Mouse (Mus musculus) thymus, postnatal 10 days (tissue): Measurements from ENCODE around the gene Rhbdd1.

ENCODE experiments used
- DNase-seq, 2 experiments: peaks; one replicate each; pipeline ENCODE4 v3.0.0; 2021; ENCODE audit warnings: low spot score in 2 of 2

Gene Rhbdd1

DNA sequence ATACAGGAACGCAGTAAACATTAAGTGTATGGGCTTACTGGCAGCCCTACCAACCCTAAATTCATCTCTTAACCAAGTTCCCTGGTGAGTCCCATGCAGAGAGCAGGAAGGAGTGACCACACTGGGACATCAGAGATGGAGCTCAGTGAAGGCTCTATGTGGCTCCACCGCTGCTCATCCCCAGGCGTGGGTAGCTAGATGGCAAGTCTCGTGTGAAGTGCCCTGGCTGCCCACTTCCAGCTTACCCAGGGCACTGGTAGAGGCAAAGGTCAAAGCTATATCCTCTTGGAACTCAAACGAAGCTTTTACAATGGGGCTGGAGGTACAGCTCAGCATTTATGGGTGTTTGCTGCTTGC lies 117.4 kb downstream of the Rhbdd1 start:
- DNase-seq: no peak

DNA sequence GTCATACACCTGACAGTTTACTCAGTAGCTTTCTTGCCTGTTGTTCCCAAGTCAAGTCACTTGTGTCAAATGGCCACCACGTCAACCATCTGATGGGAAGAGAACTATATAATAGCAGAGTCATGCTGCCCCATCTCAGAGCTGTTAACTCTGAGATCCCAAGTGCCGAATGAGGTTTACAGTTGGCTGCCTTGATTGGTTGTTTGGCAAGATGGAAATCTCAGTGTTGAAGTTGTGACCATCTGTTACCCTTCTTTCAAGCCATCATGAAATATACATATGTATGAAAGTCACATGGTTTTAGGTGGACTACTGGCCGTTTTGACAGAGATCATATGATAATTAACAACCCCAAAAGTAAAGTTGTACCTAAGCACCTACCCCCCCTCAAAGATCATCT lies 121.0 kb downstream of the Rhbdd1 start:
- no peak for DNase-seq

DNA sequence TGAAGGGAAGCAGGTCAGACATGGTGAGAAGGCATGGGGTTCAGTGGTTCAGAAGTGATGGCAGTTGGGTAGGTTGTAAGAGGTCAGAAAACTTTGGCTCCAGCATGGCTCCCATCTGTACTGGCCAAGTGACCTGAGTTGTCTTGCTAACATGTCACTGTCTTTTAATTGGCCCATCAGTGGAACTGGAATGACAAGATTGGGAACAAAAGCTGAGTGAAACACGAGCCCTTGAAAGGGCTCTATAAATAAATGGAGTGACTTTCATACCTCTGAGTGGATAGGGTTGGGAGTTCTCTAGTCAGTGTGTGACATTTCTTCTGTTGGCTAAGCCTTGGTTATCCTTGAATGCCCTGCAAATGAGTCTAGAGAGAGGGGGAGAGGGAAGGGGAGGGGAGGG lies 123.9 kb downstream of the Rhbdd1 start:
- DNase-seq: no peak

DNA sequence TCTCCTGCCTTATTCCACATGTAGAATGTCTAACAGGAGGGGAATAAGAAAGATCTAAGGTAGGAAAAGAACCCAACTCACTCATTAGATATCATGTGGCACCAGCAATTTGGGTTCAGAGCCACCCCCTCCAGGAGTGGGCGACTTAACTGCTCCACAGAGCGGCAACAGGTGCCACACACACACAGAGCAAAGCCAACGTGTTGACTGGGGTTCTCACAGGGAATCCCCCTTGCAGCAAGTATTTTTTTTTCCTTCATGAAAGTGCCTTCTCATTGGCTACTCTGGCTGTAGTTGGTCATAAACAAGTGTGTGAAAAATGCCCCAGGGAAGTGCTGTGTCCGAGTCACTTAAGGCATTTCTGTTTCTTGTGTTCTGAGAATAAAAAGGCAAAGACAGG lies 127.3 kb downstream of the Rhbdd1 start:
- no peak for DNase-seq

- DNase-seq: no peak
These were observed 129.8 kb downstream of the Rhbdd1 start for GRCm38 (mm10) chr1:82446049-82446448.

DNA sequence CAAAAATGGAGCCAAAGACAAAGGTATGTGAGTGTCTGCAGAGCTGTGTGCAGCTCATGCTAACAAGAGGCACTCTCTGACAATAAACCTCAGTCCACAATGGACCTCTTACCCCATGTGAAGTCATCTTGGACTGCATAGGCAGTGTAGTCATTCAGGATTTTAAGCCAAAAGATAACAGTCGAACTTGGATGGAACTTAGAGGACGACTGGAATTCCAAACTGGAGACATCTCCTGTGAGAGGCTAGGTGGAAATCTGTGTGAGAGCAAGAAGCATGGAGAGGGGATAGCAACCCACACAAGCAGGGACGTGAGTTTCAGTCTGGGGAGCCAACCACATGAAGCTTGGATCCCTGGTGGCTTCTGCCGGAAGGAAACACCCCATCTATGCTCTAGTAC lies 133.6 kb downstream of the Rhbdd1 start:
- no peak for DNase-seq

DNA sequence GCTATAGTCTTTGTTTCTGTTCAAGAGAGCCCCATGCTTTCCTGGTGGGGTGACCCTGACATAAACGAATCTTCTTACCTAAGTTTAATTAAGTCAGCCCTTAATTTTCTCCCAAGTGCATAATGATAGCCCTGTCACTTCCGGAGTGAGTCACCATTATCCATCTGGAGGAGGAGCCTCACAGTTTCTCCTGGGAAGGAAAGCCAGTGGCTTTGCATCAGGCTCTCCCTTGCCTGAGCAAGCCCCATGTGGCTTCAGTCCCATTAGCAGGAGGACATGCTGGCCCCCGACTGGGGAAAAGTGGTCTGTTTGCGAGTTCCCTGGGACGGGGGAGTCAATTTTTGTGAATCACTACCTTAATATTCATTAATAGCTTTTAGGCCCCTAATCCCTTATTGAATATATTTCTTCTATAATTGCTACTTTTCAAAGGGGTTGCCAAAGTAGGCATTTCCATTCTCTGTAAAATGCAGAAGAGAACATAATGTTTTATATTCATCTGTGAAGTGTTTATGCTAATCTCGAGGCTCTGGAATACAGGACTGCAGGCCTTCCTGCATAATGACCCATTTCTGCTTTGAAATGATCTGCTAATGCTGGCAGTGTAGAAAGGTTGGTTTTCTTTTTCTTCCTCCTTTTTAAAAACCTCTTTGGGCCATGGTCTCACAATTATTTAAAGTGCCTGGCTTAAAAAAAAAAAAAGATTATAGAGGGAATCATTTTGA lies 135.8 kb downstream of the Rhbdd1 start:
- no peak for DNase-seq

DNA sequence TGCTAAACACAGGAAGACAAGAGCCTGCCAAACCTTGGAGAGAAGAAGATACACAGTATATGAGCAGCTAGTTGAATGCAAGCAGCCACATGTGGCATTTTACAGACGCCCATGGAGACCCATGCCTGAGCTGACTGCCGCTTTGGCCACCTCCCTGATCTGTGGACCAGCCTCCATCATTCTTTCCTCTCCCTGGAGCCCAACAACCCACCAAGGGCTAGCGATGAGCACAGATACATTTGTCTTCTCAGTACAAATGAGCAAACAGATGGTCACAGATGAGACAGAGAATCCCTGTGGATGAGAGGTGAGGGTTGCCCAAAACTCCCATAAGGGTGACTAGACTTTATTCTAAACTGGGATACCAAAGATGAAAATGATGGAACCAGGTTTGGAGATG lies 137.8 kb downstream of the Rhbdd1 start:
- no peak for DNase-seq

DNA sequence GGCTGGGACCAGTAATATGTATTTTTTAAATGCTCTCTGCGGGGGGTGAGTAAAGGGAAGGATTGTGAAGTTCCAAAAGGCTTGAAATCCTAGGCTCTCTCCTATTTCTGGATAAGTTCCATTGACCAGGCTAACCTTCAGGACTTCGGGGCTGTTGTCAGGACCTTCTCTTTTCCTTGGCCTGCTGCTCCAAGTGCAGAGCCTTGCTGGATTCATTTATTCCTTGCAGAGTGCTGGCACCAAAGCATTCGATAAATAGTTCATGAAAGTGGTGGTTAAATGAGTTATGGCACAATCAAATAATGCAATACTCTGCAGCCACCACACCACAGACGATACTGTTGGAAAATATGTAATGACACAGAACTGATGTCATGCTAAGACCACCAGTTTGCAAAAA lies 143.1 kb downstream of the Rhbdd1 start:
- no peak for DNase-seq

DNA sequence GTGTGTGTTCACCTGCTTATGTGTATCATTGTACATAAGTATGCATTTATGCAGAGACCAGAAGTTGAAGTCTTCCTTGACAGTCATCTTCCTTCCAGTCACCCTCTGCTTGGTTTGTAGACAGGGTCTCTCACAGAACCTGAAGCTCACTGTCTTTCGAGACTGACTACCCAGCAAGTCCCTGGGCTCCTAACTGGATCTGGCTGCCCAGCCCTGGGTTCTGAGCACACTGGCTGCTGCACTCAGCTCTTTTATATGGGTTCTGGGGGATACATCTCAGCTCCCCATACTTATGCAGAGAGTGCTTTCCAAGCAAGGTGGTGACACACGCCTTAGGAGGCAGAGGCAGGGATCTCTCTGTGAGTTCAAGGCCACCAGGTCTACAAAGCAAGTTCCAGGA lies 143.7 kb downstream of the Rhbdd1 start:
- no peak for DNase-seq

- DNase-seq: no peak
These were observed 144.8 kb downstream of the Rhbdd1 start for GRCm38 (mm10) chr1:82461041-82461440.

GRCm38 (mm10) chr1:82465321-82465853 lies 149.1 kb downstream of the Rhbdd1 start:
- no peak for DNase-seq

GRCm38 (mm10) chr1:82468872-82469271 lies 152.6 kb downstream of the Rhbdd1 start:
- no peak for DNase-seq

GRCm38 (mm10) chr1:82470516-82471225 lies 154.4 kb downstream of the Rhbdd1 start:
- no peak for DNase-seq

DNA sequence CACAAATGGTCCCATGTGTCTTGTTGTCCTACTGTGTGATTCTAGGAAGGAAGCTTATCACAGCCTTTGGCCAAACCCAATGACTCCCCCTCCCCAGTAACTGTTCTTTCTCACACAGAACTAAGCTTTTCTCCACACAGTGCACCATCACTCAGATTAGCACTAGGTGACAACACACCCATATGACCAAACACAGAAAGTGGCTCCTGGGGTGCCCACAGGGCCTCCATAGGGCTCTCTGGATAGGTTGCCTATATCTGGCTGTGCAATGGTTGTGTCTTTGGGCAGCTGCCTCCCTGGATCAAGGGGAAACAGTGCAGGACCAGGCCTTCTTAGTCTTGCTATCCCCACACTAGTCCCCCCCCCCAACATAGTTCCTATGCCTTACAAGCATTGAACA lies 157.2 kb downstream of the Rhbdd1 start:
- no peak for DNase-seq

DNA sequence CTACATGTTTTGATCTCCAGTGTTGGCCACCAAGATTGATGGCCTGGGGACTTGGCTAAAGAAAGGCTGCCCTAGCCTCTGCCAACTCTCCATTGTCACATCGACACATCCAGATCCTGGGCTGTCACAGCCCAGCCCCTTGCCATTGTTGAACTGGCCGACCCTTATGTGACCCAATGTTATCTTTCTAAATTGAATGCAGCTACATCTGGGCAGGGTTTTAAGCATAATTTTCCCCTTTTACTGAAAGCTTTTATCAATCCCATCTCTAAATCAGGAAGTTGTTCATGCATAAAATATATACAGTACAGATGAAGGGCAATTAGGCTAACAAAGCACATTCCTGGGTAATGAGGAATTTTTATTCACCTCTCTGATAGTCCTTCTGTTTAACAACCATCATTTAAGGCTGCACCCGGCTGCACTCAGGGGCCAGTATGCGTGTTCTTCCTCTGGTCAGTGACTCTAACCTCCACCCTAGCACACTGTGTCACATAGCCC lies 158.3 kb downstream of the Rhbdd1 start:
- DNase-seq: no peak

- no peak for DNase-seq
These were observed 159.0 kb downstream of the Rhbdd1 start for GRCm38 (mm10) chr1:82475254-82475653.

GRCm38 (mm10) chr1:82475821-82476220 lies 159.6 kb downstream of the Rhbdd1 start:
- DNase-seq: no peak

- DNase-seq: no peak
These were observed 160.0 kb downstream of the Rhbdd1 start for GRCm38 (mm10) chr1:82476256-82476655.

DNA sequence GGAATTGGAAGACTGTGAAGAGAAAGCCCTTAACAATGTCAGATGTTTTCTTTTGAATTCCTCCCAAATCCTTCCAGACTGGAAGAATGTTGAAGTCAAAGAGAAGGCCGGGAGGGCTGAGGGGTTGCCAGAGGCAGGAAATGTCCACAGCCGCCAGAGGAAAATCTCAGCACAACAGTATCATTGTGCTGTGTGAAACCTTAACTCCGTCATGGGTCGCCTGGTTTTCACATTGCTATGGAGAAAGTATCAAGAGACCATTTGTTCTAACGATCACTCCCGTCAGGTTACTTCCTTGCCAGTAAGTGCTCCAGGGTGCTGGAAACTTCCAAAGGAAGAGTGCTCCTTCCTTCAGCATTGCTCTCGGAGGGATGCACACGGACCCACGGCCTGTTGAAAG lies 160.5 kb downstream of the Rhbdd1 start:
- DNase-seq: no peak

DNA sequence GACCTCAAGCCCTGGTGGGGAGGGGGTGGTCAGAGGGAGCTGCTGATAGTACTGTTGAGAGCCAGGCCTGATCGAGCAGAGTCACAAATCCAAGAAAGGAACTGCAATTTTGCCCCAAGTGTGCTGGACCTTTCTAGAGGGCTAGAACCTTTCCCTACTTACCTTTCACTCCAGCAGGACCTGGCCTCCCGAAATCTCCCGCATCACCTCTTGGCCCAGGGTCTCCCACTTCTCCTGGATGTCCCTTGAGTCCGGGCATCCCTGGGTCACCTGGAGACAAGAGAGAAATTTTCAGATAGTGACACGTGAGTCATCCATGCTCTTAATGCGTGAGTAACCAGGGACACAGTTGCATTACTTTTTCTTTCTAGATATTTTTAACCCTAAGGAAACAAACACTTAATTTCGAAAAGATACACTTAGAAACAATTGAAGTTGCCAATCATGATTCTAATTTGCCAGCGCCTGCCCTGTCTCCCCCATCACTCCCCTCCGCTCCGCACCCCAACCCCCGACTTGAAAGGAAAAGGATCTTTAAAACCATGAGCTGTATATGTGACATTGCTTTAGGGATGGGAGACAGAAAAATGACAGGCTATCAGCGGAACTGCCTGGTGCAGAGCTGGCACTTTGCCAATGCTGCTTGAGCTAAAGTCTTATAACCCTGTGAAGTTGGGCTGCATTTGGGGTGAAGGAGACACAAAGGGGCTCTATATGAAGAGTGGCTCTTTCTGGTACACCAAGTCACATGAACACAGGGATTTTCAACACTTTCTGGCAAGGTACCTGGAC lies 163.6 kb downstream of the Rhbdd1 start:
- no peak for DNase-seq

GRCm38 (mm10) chr1:82482371-82482770 lies 166.1 kb downstream of the Rhbdd1 start:
- DNase-seq: no peak
